Mouse (Mus musculus): ENCODE measurements around the gene Chn2. TPM values are rescaled to one million over a fixed set of nuclear protein-coding genes. Genes with fewer than 3 reads are reported as not detected.
A peak's percentile ranks its signal among the peaks of the same experiment; 100 is the strongest.

The Chn2 gene
- total RNA-seq, 1 experiment from 2014 or later = 4.8 TPM

DNA sequence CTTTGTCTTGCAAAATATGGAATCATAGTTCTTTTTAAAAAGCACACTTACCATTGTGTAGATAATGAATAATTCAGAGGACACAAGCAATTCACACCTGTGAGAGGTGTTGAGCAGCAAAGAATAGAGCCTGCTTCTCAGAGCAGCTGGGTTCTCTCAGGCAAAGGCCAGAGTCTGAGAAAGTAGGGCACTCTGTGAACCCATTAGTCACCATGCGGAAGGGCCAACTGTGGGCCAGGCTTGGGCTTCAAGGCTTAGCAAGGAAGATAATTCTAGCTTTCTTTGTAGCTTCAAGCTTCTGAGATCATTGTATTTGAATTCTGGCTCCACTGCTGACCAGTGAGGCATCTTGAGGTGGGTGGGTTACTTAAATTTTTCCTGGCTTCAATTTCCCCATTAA, 2.8 kb downstream of the Chn2 start:
- DNase-seq = peak; percentile 30

DNA sequence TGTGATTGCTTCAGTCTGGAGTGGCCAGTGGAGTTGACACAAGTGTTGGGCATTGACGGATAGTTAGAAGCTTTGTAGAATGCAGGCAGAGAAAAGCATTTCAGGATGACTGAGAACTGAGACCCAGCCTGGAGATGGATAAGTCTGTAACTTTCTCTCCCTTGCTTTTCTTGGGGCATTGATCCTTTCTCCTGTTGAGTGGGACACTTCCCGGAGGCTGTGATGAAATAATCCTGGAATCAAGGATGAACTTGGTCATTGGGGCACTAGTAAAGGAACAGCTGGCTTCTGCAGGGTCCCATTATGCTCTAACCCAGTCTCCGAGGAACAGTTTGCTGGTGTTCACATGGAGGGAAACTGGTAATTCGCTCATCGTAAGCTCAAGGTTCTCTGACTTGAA, 4.2 kb downstream of the Chn2 start:
- DNase-seq = no peak

DNA sequence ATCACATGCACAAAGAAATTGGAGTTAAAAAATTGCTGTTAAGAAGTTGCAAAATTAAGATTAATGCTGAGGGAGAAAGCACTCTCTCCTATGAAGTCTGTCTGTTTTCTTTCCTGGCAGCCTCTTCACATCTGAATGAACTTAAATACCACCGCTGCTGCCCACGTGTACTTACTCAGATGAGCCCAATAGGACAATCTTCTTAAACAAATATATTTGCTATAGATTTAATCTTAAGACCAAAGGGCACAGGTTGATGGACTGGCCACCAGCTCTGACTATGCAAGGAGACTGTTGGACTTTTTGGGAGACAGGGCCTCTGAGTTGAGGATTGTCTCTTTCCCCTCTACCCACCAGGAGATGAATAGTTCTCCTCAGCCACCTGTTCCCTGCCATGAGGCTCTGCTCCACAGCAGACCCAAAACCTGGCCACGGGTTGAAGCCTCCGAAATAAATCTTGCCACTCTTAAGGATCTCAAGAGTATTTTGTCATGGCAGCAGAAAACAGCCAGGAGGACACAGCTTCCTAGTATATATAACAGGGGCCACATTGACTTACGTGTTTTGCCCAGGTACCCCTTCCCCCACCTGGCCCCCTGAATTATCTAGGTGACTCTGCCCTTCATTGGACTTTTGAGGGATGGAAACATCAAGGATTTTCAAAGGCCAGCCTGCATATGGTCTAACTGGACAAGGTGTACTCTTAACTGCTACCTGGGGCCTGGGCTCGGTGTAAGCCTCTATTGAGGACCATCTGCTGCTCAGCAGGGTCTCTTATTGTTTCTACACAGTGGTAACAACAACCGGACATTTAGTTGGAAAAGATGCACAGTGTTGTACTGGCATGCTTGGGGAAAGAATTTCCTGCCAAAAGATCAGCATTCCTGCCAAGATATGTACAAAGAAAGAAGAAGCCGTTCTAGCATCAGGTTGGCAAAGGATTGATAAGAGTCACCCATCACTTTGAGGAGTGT, 6.7 kb downstream of the Chn2 start:
- no peak for DNase-seq

DNA sequence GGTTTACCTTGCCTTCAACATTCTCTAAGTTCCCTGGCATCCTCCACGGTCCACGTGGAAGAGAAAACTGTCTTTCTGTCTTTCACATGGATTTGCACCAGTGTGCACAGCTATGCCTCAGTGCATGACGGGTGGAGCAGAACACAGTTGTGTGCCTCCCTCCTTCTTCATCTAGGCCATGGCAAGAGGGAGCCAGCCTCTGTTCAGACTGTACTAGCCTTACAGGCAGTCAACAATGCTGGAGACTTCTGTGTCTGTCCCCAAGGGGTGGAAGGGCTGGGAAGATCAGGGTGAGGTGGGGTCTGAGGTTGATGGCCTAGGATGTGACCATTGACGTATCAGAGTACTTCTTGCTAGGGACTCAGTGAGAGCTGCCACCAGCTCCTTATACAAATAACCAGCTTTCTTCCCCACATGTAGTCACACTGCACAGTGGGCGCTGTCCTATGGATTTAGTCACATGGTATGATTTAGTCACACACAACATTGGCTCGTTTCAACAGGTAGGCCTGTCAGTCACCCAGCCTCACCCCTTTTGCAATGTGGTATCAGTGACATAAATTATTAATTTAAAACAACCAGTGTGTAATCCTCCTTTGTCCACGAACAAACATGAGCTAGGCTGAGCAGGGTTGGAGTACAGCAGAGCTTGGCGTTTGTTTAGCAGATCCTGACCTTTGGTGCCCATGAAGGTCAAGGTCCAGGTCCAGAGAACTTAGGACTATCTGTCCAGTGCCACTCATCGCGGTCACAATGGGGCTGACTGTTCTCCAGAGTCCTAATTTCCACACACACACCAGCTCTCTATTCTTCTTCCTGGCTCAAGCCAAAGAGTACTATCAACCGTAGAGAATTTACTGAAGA, 7.8 kb downstream of the Chn2 start:
- DNase-seq = no peak

DNA sequence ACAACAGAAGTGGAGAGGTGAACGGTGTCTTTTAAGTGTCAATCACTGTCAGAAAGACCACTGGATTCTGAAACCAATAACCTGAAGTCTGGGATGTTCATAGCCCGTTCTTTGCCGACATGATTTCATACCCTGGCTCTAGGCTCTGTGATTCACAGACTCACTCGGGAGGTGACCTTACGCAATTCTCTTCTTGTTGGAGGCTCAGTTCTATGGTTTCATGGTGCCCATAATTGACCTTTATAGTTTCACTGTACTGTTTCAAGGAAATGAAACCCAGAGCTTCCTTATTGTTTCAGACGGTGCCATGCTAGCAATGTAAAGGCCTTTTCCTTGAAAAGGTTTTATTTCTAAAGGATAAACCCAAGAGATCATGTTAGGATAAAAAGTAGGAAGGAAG, 9.4 kb downstream of the Chn2 start:
- DNase-seq = no peak

DNA sequence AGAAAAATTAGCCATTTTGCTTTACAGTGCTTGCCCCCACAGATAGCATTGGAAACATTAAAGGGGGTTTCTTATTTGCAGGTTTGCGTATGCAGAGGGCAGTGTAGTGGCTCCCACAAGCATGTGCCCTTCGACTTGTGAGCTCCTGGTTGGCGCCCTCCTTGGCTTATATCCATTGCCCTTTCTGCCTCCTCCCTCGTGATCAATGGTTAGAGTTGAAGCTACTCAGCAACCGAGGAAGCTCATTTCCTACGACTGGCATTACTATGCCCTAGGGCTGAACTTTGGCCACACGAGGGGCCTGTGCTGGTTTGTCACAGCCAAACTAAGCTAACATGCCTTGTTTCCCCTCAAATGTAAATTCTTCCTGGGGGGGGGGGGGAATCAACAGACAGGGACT, 11.8 kb downstream of the Chn2 start:
- no peak for DNase-seq

DNA sequence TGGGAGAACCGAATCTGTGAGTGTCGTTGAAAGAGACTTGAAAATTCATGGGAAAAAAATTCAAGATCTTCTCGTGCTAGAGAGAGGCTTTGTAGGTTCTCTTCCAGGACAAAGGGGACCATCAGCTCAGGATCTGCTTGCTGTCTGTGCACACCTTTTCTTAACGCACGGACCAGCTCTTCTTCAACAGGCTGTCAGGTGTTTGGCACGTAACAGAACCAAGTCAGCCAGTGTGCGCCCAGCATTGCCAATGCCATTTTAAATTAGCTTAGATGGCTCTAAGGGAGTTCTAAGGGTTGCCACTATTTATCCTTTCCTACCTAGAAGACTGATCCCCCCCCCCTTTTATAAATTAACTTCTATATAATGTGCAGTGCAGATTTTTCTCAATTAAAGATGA, 12.8 kb downstream of the Chn2 start:
- DNase-seq = no peak

DNA sequence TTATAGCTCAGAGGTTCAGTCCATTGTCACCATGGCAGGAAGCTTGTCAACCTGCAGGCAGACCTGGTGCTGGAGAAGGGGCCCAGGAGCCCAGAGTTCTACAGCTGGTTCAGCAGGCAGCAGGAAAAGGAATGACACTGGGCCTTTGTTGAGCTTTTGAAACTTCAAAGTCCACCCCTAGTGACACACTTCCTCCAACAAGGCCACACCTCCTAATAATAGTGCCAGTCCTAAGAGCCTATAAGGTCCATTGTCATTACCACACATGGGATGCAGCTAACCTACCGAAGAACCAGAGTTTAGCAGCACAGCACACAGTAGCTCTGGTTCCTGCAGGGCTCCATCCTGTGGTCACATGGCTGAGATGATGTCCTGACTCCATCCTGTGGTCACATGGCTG, 13.3 kb downstream of the Chn2 start:
- DNase-seq = no peak

DNA sequence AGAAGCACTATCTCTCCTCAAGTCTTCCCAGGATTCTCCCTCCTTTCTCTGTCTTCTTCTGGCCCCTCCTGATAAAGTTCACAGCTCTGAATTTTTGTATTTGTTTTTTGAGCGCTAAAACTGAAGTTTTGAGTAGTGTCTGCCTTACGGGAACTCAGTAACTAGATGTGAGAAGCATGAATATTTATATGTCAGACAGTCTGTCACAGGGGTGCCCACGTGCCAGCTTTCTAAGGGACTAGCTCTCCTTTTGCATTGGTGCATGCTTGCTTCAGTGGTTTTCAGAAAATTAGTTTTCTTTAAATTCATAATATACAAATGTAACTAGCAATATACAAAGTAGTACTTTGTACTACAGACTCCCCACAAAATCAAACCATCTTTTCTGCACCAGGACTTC, 14.0 kb downstream of the Chn2 start:
- no peak for DNase-seq

DNA sequence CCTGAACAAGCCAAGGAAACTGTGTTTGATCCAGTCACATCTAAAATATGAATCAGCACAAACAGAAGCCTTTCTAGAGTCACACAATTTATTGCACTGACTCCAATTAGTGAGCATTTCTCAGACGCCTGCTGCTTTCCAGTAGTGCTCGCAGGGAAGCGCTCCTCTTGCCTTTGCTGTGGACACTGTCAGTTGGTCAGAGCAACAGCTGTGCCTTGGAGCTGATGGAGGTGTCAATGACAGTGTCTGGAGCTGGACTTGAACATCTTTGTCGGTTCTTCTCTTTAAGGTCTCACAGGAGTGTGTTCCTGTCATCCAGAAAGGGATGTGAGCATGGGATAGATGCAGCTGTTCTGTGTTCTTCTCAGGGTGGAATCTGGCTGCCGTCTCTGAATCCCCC, 16.0 kb downstream of the Chn2 start:
- DNase-seq = no peak

DNA sequence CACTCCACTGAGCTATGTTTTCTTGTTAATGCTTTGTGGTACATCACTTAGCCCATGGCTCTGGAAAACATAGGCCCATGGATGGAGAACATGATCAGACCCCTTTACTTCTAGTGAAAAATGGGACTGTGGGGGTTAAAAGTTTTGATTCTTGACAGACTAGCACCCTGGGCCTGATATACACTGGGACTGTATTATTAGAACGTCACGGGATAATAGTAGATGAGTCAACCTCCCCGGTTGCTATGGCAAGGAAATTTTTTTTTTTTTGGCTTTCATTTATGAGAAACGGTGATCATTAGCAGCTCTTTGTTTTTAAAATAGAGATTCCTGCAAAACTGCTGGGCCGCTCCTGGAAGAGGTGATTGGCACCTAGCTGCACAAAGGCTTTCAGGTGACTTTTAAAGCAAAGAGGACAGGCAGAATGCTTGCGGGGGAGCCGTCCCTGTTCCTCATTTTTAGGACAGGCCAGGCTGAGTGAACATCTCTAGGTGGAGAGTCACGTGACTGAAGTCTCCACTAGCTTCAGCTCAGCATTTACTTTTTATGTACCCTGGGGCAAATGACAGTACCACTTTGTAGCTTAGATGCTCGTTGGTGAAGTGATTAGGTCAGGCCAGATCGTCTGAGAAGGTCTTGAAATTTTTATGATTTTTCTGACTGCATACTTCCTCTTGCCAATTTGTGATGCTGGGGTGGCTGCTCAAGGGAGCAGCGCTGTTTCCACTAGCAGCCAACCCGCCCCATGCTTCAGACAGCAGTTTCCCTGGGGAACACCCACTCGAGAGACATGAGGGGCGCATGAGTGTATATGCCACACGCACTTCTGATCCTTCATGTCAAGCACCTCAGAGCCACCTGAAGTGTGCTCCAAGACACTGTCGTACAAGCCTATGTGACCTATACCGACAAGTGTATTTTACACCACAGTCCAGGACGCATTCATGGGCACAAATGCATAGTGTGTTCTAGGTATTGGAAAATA, 17.5 kb downstream of the Chn2 start:
- DNase-seq = no peak

DNA sequence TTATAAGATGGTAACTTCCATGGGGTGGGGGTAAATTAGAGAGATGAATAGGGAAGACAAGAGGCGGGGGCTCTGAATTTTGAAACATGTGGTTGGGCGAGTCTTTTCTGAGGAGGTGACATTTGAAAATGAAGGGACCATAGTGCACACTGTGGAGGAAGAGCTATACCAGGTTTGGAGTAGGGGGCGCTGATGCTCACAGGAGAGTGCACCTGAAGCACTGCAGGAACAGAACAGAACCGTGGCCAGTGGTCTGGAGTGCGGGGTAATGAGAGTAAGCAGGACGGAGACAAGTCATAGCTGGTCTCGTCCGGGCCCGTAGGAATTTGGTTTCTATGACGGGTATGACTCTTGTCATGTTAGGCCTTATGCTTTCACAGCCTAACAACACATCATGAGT, 18.3 kb downstream of the Chn2 start:
- no peak for DNase-seq

DNA sequence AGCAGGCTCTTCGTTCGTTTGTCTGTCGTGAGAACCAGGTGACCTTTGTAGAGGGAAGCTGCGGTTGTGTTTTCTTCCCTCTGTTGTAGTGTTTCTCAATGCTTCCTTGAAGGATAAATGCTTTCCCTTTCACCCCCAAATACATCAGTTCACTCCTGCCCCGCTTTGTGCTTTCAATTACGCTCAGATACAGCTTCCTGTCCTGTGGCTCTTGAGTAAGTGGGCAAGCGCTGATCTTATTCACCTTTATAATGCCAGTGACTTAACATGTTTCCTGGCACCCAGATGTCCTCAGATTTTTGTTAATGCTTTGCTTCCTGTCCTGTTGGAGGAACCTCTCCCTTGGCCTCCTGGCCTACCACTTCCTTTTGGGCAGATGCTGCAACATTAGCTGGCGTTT, 19.5 kb downstream of the Chn2 start:
- no peak for DNase-seq

DNA sequence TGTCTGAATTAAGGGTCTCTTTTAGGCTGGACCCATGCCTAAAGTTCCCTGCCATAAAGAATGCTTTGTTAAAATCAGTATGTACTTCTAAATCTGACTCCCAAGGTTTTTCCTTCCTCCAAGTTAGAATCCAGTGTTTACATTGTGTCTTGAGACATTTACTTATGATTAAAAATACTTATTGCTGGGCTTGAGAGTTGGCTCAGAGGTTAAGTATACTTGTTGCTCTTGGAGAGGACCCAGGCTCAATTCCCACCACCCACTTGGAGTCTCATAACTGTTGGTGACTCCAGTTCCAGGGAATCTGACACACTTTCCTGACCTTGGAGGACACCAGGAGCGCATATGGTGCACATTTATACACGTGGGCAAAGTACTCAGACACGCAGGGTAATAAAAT, 20.9 kb downstream of the Chn2 start:
- DNase-seq = no peak

DNA sequence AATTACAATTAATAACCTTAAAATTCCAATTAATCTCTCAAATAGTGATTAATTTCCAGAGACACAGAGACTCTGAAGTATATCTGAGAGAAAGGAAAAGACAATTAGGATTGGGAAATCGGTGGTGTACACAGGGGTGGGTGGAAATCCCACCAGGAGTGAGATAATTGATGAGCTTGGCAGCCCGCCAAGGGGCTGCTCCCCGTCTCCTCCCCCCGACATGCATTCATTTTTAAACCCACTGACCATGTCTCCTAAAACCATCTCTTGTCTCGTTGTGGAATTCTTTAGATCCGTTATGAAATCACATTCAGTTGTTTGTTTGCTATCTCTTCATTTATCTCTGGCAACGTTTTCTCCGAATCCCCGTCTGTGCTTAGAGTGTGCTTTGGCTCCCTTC, 22.0 kb downstream of the Chn2 start:
- DNase-seq = no peak

DNA sequence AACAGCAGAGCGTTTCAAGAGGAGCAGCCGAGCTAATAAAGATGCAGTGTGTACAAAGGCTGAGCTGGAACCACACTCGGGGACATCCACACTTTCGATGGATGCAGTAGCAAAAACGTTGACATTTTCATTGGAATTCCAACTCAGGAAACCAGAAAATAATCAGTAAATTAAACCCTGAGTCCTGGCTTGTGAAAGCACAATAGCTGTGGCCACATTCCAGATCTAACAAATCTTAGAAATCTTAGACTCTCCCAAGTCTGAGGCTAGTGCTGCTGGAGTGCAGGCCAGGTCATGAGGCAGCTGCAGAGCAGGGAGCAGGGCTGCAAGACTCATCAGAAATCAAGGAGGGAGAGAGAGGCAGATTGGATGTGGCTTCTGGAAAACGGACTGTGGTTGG, 24.5 kb downstream of the Chn2 start:
- DNase-seq = no peak

DNA sequence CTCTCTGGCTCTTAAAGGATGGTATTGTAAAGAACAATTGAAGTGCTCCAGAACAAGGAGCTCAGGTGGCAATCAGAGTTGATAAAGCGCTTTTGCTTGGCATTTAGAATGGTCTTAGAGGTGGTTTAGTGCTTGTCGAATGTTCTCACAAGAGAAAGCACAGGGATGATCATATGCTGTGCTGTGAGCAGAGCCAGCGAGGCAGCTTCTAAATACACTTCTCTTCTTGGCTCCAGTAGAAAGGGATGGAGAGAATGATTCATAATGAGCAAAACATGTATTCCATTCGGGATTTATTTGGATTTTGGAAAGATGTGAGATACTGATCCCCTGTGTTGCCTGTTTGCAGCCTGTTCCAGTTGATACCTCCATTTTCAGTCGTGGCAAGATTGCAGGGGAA, 28.0 kb downstream of the Chn2 start:
- DNase-seq = no peak

DNA sequence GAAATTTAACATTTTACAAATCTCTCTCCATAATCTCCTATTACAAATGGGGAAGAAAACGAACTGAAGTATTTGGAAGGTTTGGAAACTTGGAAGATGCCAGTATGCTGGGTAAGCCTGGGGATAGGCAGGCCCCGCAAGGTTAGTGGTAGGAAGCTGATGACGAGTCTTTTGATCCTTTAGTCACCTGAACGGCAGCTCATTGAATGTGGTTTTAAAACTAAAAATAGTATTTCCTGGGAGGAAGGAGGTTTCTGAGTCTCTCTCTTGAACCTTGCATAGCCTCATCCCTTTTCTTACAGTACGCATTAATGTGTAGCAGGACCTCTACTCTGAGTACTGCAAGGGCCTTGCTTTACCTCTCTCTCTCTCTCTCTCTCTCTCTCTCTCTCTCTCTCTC, 29.5 kb downstream of the Chn2 start:
- no peak for DNase-seq

DNA sequence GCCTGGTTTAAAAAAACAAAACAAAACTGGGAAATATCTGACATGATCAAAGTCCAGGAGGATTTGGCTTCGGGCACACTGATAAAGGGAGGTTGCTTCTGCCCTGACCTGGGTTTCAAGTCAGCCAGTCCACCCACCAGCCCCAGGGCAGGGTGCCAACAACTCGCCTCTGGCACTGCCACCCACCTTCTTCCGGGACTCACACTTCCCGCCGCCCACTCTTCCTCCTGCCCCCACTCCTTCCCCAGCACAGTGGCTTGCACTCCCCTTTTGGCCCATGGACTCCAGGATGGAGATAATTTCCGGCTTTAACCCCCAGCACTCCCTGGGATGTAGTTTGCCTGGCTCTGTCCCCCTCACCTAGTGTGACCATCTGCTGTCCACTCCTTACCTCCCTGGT, 31.4 kb downstream of the Chn2 start:
- DNase-seq = peak; percentile 70

DNA sequence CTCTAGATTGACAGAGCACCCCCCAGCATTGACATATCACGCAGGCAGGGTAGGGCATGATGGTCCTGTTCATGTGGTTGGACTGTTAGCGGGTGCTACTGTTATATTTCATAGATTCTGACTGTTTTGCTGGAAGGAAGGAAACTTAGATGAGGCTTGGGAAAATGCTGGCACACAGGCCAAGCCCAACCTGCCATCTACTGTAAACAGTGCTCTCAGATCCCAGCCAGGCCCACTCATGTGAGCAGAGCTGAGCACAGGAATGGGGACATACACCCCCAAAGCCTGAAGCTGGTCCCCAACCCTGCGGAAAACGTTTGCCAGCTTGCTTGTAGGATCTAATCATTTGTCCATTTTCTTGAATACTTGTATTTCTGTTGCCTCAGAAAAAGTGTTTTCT, 32.1 kb downstream of the Chn2 start:
- no peak for DNase-seq

DNA sequence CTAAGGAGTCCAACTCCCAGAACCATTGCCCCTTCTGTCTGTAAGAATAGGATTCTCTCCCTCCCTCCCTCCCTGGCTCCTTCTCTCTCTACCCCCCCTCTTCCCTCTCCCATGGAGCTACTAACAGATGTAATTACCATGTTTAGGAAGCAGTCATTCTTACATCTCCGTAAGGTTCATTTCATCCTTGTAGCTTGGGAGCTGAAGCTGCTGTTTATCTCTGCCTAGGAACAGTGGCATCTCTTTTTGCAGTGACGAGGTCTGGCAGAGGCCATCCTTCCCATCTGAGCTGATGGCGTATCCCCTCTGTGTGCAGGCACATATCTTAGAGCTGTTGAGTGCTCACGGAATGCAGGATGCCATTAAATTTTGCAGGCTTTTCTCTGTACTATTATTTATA, 35.1 kb downstream of the Chn2 start:
- no peak for DNase-seq

DNA sequence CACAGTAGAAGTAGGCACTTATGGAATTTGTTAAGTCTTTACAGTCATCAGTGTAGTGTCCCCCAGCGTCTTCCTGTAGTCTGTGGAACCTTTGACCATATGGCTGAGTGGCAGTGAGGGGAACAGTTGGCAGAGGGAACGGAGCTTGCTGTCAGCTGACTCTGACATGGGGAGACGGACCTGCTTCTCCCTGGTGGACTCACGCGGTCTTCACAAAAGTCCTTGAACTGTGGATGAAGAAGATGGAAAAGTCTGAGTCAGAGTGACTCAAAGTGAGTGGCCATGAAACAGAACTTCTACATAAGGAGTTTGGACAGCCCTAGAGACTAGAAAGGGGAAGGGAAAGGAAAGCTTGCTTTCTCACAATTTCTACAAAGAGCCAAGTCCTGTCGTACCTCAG, 36.1 kb downstream of the Chn2 start:
- DNase-seq = peak; percentile 27

Measured in adrenal gland, postnatal 25 days (tissue).